Comparison of ENCODE assay signal across 16 mouse cellular contexts in the genomic region with DNA sequence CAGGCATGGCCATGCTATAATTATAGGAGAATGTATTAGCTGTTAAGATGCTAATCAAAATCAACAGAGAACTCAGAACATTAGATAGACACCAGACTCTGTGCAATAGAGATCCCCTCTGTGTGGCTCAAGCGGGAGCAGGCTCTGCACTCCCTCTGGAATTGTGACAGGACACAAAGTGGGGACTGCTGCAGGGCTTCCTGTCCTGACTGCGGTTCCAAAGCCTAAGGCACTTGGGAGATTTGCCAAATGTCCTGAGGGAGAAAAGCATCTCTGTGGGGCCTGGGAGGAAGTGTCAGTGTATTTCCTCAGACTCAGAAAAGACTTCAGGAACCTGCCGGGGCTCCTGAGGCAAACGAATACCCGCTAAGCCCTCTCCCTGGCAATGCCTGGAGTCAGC. TPM values are rescaled to one million over a fixed set of nuclear protein-coding genes. Genes with fewer than 3 reads are reported as not detected.
DNase-seq lines count a peak whose midpoint lies in the region; ATAC-seq and TF ChIP-seq lines count a peak whose summit lies in the region.
"Had no signal": no experiment of that assay in that cellular context is flagged by ENCODE, and none has a peak within 500 bp of the region (broad histone marks: within the 10 kb centered on the region; RNA-seq: fewer than 3 reads in every experiment).

No protein-coding gene starts in this region.

- no peak overlapping the region for H3K4me2 ChIP-seq in hindbrain, embryonic 14.5 days (replicated peaks)
- no peak overlapping the region for H3K4me2 ChIP-seq in hindbrain, embryonic 13.5 days
- H3K4me2 ChIP-seq in lung, embryonic 14.5 days = no peak overlapping the region
- H3K4me2 ChIP-seq: liver, embryonic 13.5 days; midbrain, embryonic 12.5 days had no signal

- H3K9ac ChIP-seq in hindbrain, embryonic 14.5 days = no peak overlapping the region
- H3K9ac ChIP-seq in hindbrain, embryonic 13.5 days = no peak overlapping the region
- H3K9ac ChIP-seq in lung, embryonic 14.5 days = no peak overlapping the region
- H3K9ac ChIP-seq: liver, embryonic 13.5 days; midbrain, embryonic 12.5 days had no signal

- no peak; the same call in 1 of the 2 replicates for ATAC-seq in hindbrain, embryonic 14.5 days (ENCODE audit: low FRiP score)
- ATAC-seq in hindbrain, embryonic 13.5 days (ENCODE audit: low FRiP score) = no peak
- ATAC-seq in lung, embryonic 14.5 days (ENCODE audit: insufficient read depth) = no peak; the same call in 1 of the 2 replicates
- ATAC-seq: forebrain, embryonic 16.5 days; intestine, embryonic 16.5 days had no signal

- DNase-seq in adrenal gland, postnatal 14 days = peak; percentile 14
- DNase-seq in adrenal gland, postnatal 4 days (ENCODE audit: low spot score in 2 of 2) = no peak
- peak; percentile 25 for DNase-seq in hindbrain, embryonic 14.5 days (ENCODE audit: low spot score)
- peak; percentile 74 for DNase-seq in lung, embryonic 14.5 days
- DNase-seq in lung, postnatal 25 days (ENCODE audit: low spot score) = no peak
- peak; percentile 56 for DNase-seq in kidney, postnatal 10 days
- DNase-seq in layer of hippocampus, postnatal 14 days (ENCODE audit: low spot score in 2 of 2) = no peak
- DNase-seq: adrenal gland, adult 8-10 months; cerebellum, adult 9-11 months; gastrocnemius, postnatal 10 days; liver, embryonic 13.5 days had no signal

- no peak for TF ChIP-seq CTCF in lung, embryonic 14.5 days (IDR thresholded peaks at IDR 0.05; ENCODE audit: low read depth)

- no peaks in the 10 kb centered on the region for H3K36me3 ChIP-seq in hindbrain, embryonic 14.5 days (replicated peaks; ENCODE audit: control insufficient read depth, insufficient read depth)
- H3K36me3 ChIP-seq in hindbrain, embryonic 13.5 days = no peaks in the 10 kb centered on the region
- H3K36me3 ChIP-seq in lung, embryonic 14.5 days (ENCODE audit: insufficient read depth) = no peaks in the 10 kb centered on the region
- H3K36me3 ChIP-seq: liver, embryonic 13.5 days; midbrain, embryonic 12.5 days had no signal

- 64% methylated on average over 5 of the region's 5 CpGs for WGBS in hindbrain, embryonic 14.5 days
- 66% methylated on average over 5 of the region's 5 CpGs for WGBS in hindbrain, embryonic 13.5 days
- 27% methylated on average over 5 of the region's 5 CpGs for WGBS in lung, embryonic 14.5 days

- 0 out of 2 replicates have a peak, but pooled peaks cover 2% of the 10 kb centered on the region for H3K9me3 ChIP-seq in hindbrain, embryonic 14.5 days (ENCODE audit: control insufficient read depth, low read length)
- H3K9me3 ChIP-seq in hindbrain, embryonic 13.5 days = no peaks in the 10 kb centered on the region
- H3K9me3 ChIP-seq in lung, embryonic 14.5 days (ENCODE audit: low read depth, low read length) = no peaks in the 10 kb centered on the region
- H3K9me3 ChIP-seq: liver, embryonic 13.5 days; midbrain, embryonic 12.5 days had no signal

- no peak overlapping the region for H3K4me3 ChIP-seq in hindbrain, embryonic 14.5 days (replicated peaks; ENCODE audit: low read length)
- H3K4me3 ChIP-seq in hindbrain, embryonic 13.5 days = no peak overlapping the region
- no peak overlapping the region for H3K4me3 ChIP-seq in lung, embryonic 14.5 days (ENCODE audit: low read depth, low read length)
- H3K4me3 ChIP-seq: erythroblast, embryonic 14.5 days; liver, embryonic 13.5 days; midbrain, embryonic 12.5 days had no signal

- H3K27me3 ChIP-seq in hindbrain, embryonic 14.5 days (ENCODE audit: control insufficient read depth, insufficient read depth, low read length) = no peaks in the 10 kb centered on the region
- no peaks in the 10 kb centered on the region for H3K27me3 ChIP-seq in hindbrain, embryonic 13.5 days
- H3K27me3 ChIP-seq in lung, embryonic 14.5 days (ENCODE audit: insufficient read depth, low read length) = no peaks in the 10 kb centered on the region
- H3K27me3 ChIP-seq: liver, embryonic 13.5 days; midbrain, embryonic 12.5 days had no signal

- H3K4me1 ChIP-seq in hindbrain, embryonic 14.5 days (replicated peaks; ENCODE audit: control insufficient read depth, insufficient read depth, low read length) = no peaks in the 10 kb centered on the region
- no peaks in the 10 kb centered on the region for H3K4me1 ChIP-seq in hindbrain, embryonic 13.5 days (replicated peaks)
- H3K4me1 ChIP-seq in lung, embryonic 14.5 days (ENCODE audit: insufficient read depth) = no peaks in the 10 kb centered on the region
- H3K4me1 ChIP-seq: liver, embryonic 13.5 days; midbrain, embryonic 12.5 days had no signal

- no peak overlapping the region for H3K27ac ChIP-seq in hindbrain, embryonic 14.5 days
- no peak overlapping the region for H3K27ac ChIP-seq in hindbrain, embryonic 13.5 days
- no peak overlapping the region for H3K27ac ChIP-seq in lung, embryonic 14.5 days (ENCODE audit: low read depth)
- H3K27ac ChIP-seq: liver, embryonic 13.5 days; midbrain, embryonic 12.5 days had no signal

RNA-seq across cellular contexts. Expression of a gene that starts 59.4 kb away (rescaled TPM):
- 17.8 and 18.6 TPM in 2 replicates for total RNA-seq in adrenal gland, postnatal 14 days (2021)
- total RNA-seq in adrenal gland, postnatal 4 days (2021) = 10 to 100 TPM; 23.4 to 25.6 TPM
- 40.3 and 42.1 TPM in 2 replicates for polyA plus RNA-seq in hindbrain, embryonic 14.5 days (2014; fragmentation: Nextera tagmentation; extraction: Ambion mirVana)
- polyA plus RNA-seq in hindbrain, embryonic 13.5 days (2015; fragmentation: Nextera tagmentation; extraction: Ambion mirVana) = 54.1 and 54.5 TPM in 2 replicates
- 28.3 and 29.1 TPM in 2 replicates for polyA plus RNA-seq in lung, embryonic 14.5 days (2014; fragmentation: Nextera tagmentation; extraction: Ambion mirVana)
- total RNA-seq in layer of hippocampus, postnatal 14 days (2021) = 10 to 100 TPM; 23.6 to 26.7 TPM

Comparison
In these comparisons a context has a peak if more than half of its experiments do, and no peak if none do; other contexts are left out.
1. DNase-seq: peak in adrenal gland, postnatal 14 days (single experiment), hindbrain, embryonic 14.5 days (single experiment), lung, embryonic 14.5 days (single experiment) and kidney, postnatal 10 days (single experiment); none in adrenal gland, postnatal 4 days (0 of 2), lung, postnatal 25 days (single experiment) and layer of hippocampus, postnatal 14 days (0 of 2).